Mouse (Mus musculus) forebrain, postnatal 0 days (tissue): ENCODE results near the gene Camsap1. TPM values are rescaled to one million over a fixed set of nuclear protein-coding genes. Genes with fewer than 3 reads are reported as not detected.
A peak's percentile ranks its signal among the peaks of the same experiment; 100 is the strongest.

ENCODE experiments used
- ATAC-seq: fragments of 200-750 bp; cut with Nextera tagmentation; 2 replicates; pipeline ENCODE4 v1.8.0; 2017; ENCODE audit warnings: mild to moderate bottlenecking, moderate library complexity
- DNase-seq: peaks from one replicate; pipeline ENCODE4 v3.0.0-alpha.2; 2015
- H3K27ac ChIP-seq: fragments of 300-500 bp; sonication (generic); 2 replicates; pipeline ENCODE4 v1.5.1; 2014; ENCODE audit warnings: low read depth, mild to moderate bottlenecking, antibody characterized with exemption, low read length, moderate library complexity, mixed read lengths
- H3K27me3 ChIP-seq: fragments of 300-500 bp; sonication (generic); 2 replicates; pipeline ENCODE4 v1.6.1; 2014; ENCODE audit warnings: mild to moderate bottlenecking, low read length, mixed read lengths; ENCODE audit not compliant: insufficient read depth
- H3K36me3 ChIP-seq: fragments of 300-500 bp; sonication (generic); 2 replicates; pipeline ENCODE4 v1.6.1; 2014; ENCODE audit warnings: mild to moderate bottlenecking, moderate library complexity; ENCODE audit not compliant: insufficient read depth
- H3K4me1 ChIP-seq: fragments of 300-500 bp; sonication (generic); 2 replicates; pipeline ENCODE4 v1.6.1; 2014; ENCODE audit warnings: antibody characterized with exemption; ENCODE audit not compliant: insufficient read depth
- H3K4me2 ChIP-seq: fragments of 300-500 bp; sonication (generic); 2 replicates; pipeline ENCODE4 v1.6.1; 2014; ENCODE audit warnings: low read depth, mild to moderate bottlenecking, moderate library complexity
- H3K4me3 ChIP-seq: fragments of 300-500 bp; sonication (generic); 2 replicates; pipeline ENCODE4 v1.5.1; 2014; ENCODE audit warnings: low read depth, low read length, mixed read lengths
- H3K9ac ChIP-seq: fragments of 300-500 bp; sonication (generic); 2 replicates; pipeline ENCODE4 v1.6.1; 2014; ENCODE audit warnings: mild to moderate bottlenecking
- H3K9me3 ChIP-seq: fragments of 300-500 bp; sonication (generic); 2 replicates; pipeline ENCODE4 v1.6.1; 2016; ENCODE audit warnings: low read length
- CTCF ChIP-seq: sonication (generic); IDR thresholded peaks from 2 replicates; pipeline ENCODE4 v1.5.1; 2016; ENCODE audit warnings: antibody characterized with exemption, control low read depth, low read depth
- WGBS: fragments of 180-500 bp; shearing (Covaris S2); extraction: QIAGEN DNeasy Blood & Tissue Kit; methylation state at CpG from one replicate; pipeline ENCODE4 v1.1.7; 2014; 5-methylcytosine and 5-hydroxymethylcytosine counted together
- polyA plus RNA-seq: library from polyadenylated mRNA; unstranded; fragments of >200 nt; fragmentation: Nextera tagmentation; extraction: Ambion mirVana; gene quantifications from 2 replicates; pipeline ENCODE4 v1.2.1, GENCODE M21; 2015
- total RNA-seq: library from RNA; depleted of rRNA; stranded (reverse); fragments of >200 nt; gene quantifications from 2 replicates; pipeline ENCODE4 v1.2.3, GENCODE M21; 2014; rRNA removed

The Camsap1 gene
- total and polyA plus RNA-seq, 2 experiments from 2014 or later: 60.0 to 140 TPM

- Histone ChIP-seq H3K27ac (no peak overlapping the region), H3K4me2 (peak overlapping the region; percentile 76), H3K36me3 (no peaks in the 10 kb centered on the region), H3K4me3 (peak overlapping the region; percentile 58), H3K9me3 (no peaks in the 10 kb centered on the region), H3K9ac (peak overlapping the region; percentile 70), H3K4me1 (0 out of 2 replicates have a peak, but pooled peaks cover 4% of the 10 kb centered on the region), H3K27me3 (no peaks in the 10 kb centered on the region)
- 2% methylated on average over 48 of the region's 49 CpGs for WGBS
- ATAC-seq: peak; percentile 93
- peak; percentile 72 for DNase-seq
- TF ChIP-seq CTCF: 0 out of 2 replicates have a peak, but pooled peaks have one; percentile 12
Measured at GRCm38 (mm10) chr2:25877736-25878268, 105.3 kb downstream of the Camsap1 start.

- H3K27me3 ChIP-seq: no peaks in the 10 kb centered on the region
- WGBS: 13% methylated on average over 7 of the region's 7 CpGs
- H3K9ac ChIP-seq: peak overlapping the region; percentile 70
- H3K36me3 ChIP-seq: no peaks in the 10 kb centered on the region
- H3K4me1 ChIP-seq: 0 out of 2 replicates have a peak, but pooled peaks cover 4% of the 10 kb centered on the region
- H3K27ac ChIP-seq: no peak overlapping the region
- ATAC-seq (peak; percentile 7; the same call in 1 of the 2 replicates), DNase-seq (no peak)
- no peak for TF ChIP-seq CTCF
- H3K4me3 ChIP-seq: peak overlapping the region; percentile 58
- H3K9me3 ChIP-seq: no peaks in the 10 kb centered on the region
- H3K4me2 ChIP-seq: peak overlapping the region; percentile 76
Measured at GRCm38 (mm10) chr2:25877250-25877735, 105.8 kb downstream of the Camsap1 start.

Other genes starting within 250 kb of the Camsap1 start
- not detected in 2 replicates for gene Obp2b, start 246.3 kb downstream of the Camsap1 start, total RNA-seq
- gene Obp2b, start 246.3 kb downstream of the Camsap1 start, polyA plus RNA-seq: not detected in 2 replicates
- not detected in 2 replicates for gene Lcn3, start 217.7 kb downstream of the Camsap1 start, total RNA-seq
- not detected in 2 replicates for gene Lcn3, start 217.7 kb downstream of the Camsap1 start, polyA plus RNA-seq
- not detected in 2 replicates for gene Lcn11, start 206.3 kb downstream of the Camsap1 start, total RNA-seq
- gene Lcn11, start 206.3 kb downstream of the Camsap1 start, polyA plus RNA-seq: not detected in 2 replicates
- not detected in 2 replicates for gene Gm13539, start 201.0 kb downstream of the Camsap1 start, total RNA-seq
- not detected in 2 replicates for gene Gm13539, start 201.0 kb downstream of the Camsap1 start, polyA plus RNA-seq
- not detected in 2 replicates for gene Glt6d1, start 167.4 kb downstream of the Camsap1 start, total RNA-seq
- gene Glt6d1, start 167.4 kb downstream of the Camsap1 start, polyA plus RNA-seq: not detected in 2 replicates
- not detected in 2 replicates for gene Lcn9, start 160.1 kb downstream of the Camsap1 start, total RNA-seq
- gene Lcn9, start 160.1 kb downstream of the Camsap1 start, polyA plus RNA-seq: not detected in 2 replicates
- not detected in 2 replicates for gene Sohlh1, start 136.0 kb downstream of the Camsap1 start, total RNA-seq
- not detected in 2 replicates for gene Sohlh1, start 136.0 kb downstream of the Camsap1 start, polyA plus RNA-seq
- gene Kcnt1, start 119.5 kb downstream of the Camsap1 start, total RNA-seq: 27.1 and 35.6 TPM in 2 replicates
- 8.1 and 11.2 TPM in 2 replicates for gene Kcnt1, start 119.5 kb downstream of the Camsap1 start, polyA plus RNA-seq
- 121 and 126 TPM in 2 replicates for gene Ubac1, start 38.5 kb upstream of the Camsap1 start, total RNA-seq
- gene Ubac1, start 38.5 kb upstream of the Camsap1 start, polyA plus RNA-seq: 139 and 150 TPM in 2 replicates
- gene Nacc2, start 139.9 kb upstream of the Camsap1 start, total RNA-seq: 18.5 and 18.9 TPM in 2 replicates
- gene Nacc2, start 139.9 kb upstream of the Camsap1 start, polyA plus RNA-seq: 12.3 and 18.3 TPM in 2 replicates
- 0.08 TPM in 1 of 2 replicates, not detected in the other for gene Lhx3, start 225.0 kb upstream of the Camsap1 start, total RNA-seq
- 0.06 TPM in 1 of 2 replicates, not detected in the other for gene Lhx3, start 225.0 kb upstream of the Camsap1 start, polyA plus RNA-seq